Mouse (Mus musculus) limb, embryonic 11.5 days (tissue): Measurements from ENCODE around the gene Sult1c1. TPM values are rescaled to one million over a fixed set of nuclear protein-coding genes. Genes with fewer than 3 reads are reported as not detected.

Source experiments
- polyA plus RNA-seq: library from polyadenylated mRNA; unstranded; fragments of >200 nt; fragmentation: Nextera tagmentation; extraction: Ambion mirVana; gene quantifications from 2 replicates; pipeline ENCODE4 v1.2.1, GENCODE M21; 2014

The Sult1c1 gene
- polyA plus RNA-seq, 1 experiment from 2014 or later = not detected

Other genes with a start within 250 kb of the Sult1c1 start
- gene Sult1c2, start 144.3 kb downstream of the Sult1c1 start, polyA plus RNA-seq = not detected in 2 replicates